Mouse (Mus musculus) MEL (cell line): ENCODE measurements around the gene Clec16a. TPM values are rescaled to one million over a fixed set of nuclear protein-coding genes. Genes with fewer than 3 reads are reported as not detected.
A peak's percentile ranks its signal among the peaks of the same experiment; 100 is the strongest.

Source experiments
- DNase-seq: peaks from one replicate; pipeline ENCODE4 v3.0.0; 2011; ENCODE audit warnings: low read depth, low spot score
- H3K27ac ChIP-seq: 2 replicates; pipeline ENCODE4 v1.5.1; 2012; ENCODE audit warnings: low read depth, mild to moderate bottlenecking, control low read depth, low read length, moderate library complexity; ENCODE audit not compliant: control insufficient read depth
- H3K27me3 ChIP-seq, 2 experiments: fragments of 150-350 bp in 1 of 2; sonication (generic) in 1 of 2; 2 replicates each; pipeline ENCODE4 v1.6.1; 2012; ENCODE audit warnings: low read length in 2 of 2, mild to moderate bottlenecking in 2 of 2, improper control_type of control experiment in 1 of 2, moderate library complexity in 1 of 2; ENCODE audit not compliant: insufficient read depth in 2 of 2, control insufficient read depth in 1 of 2
- H3K36me3 ChIP-seq, 2 experiments: 2 replicates each; pipeline ENCODE4 v1.6.1; 2012 to 2014; ENCODE audit warnings: low read length in 2 of 2, improper control_type of control experiment in 1 of 2, inconsistent platforms in 1 of 2, mild to moderate bottlenecking in 1 of 2; ENCODE audit not compliant: insufficient read depth in 2 of 2, control insufficient read depth in 1 of 2
- H3K4me1 ChIP-seq, 2 experiments: fragments of 150-350 bp in 1 of 2; sonication (generic) in 1 of 2; 2 replicates each; pipeline ENCODE4 v1.6.1; 2012; ENCODE audit warnings: low read length in 2 of 2, improper control_type of control experiment in 1 of 2, mild to moderate bottlenecking in 1 of 2; ENCODE audit not compliant: insufficient read depth in 2 of 2, control insufficient read depth in 1 of 2
- H3K4me3 ChIP-seq, 2 experiments: fragments of 150-350 bp in 1 of 2; sonication (generic) in 1 of 2; 2 replicates each; pipeline ENCODE4 v1.5.1; 2012; ENCODE audit warnings: low read depth in 2 of 2, low read length in 2 of 2, mild to moderate bottlenecking in 2 of 2, moderate library complexity in 2 of 2, control low read depth in 1 of 2, improper control_type of control experiment in 1 of 2; ENCODE audit not compliant: control insufficient read depth in 1 of 2, insufficient read depth in 1 of 2
- H3K79me2 ChIP-seq: 2 replicates; pipeline ENCODE4 v1.6.1; 2012; ENCODE audit warnings: mild to moderate bottlenecking, low read length, moderate library complexity; ENCODE audit not compliant: control insufficient read depth, poor library complexity, insufficient read depth
- H3K9ac ChIP-seq: 2 replicates; pipeline ENCODE4 v1.6.1; 2012; ENCODE audit warnings: low read depth, mild to moderate bottlenecking, control low read depth, low read length, moderate library complexity; ENCODE audit not compliant: control insufficient read depth, poor library complexity, severe bottlenecking
- H3K9me3 ChIP-seq: fragments of 150-350 bp; sonication (generic); replicated peaks from 2 replicates; pipeline ENCODE4 v1.6.1; 2012; ENCODE audit warnings: mild to moderate bottlenecking, low read length, improper control_type of control experiment, moderate library complexity; ENCODE audit not compliant: insufficient read depth
- CHD2 ChIP-seq: IDR thresholded peaks from 2 replicates; pipeline ENCODE4 v1.6.1; 2011; ENCODE audit warnings: low read length, improper control_type of control experiment
- CTCF ChIP-seq, 3 experiments: IDR thresholded peaks in 2 of 3; conservative IDR thresholded peaks in 1 of 3; 2 replicates each; pipeline ENCODE4 v1.5.1; 2011 to 2012; ENCODE audit warnings: low read length in 3 of 3, low read depth in 2 of 3, mild to moderate bottlenecking in 2 of 3, improper control_type of control experiment in 1 of 3, inconsistent platforms in 1 of 3, mixed read lengths in 1 of 3, moderate library complexity in 1 of 3; ENCODE audit not compliant: control insufficient read depth in 1 of 3, insufficient read depth in 1 of 3, poor library complexity in 1 of 3, severe bottlenecking in 1 of 3
- ELF1 ChIP-seq: IDR thresholded peaks from 2 replicates; pipeline ENCODE4 v1.6.1; 2014; ENCODE audit warnings: low read depth, mild to moderate bottlenecking, inconsistent platforms, low read length, improper control_type of control experiment, moderate library complexity
- EP300 ChIP-seq, 2 experiments: IDR thresholded peaks; 2 replicates each; pipeline ENCODE4 v1.6.1; 2011; ENCODE audit warnings: improper control_type of control experiment in 2 of 2, low read length in 2 of 2, low read depth in 1 of 2, mild to moderate bottlenecking in 1 of 2
- ETS1 ChIP-seq: IDR thresholded peaks from 2 replicates; pipeline ENCODE4 v1.6.1; 2012; ENCODE audit warnings: low read depth, mild to moderate bottlenecking, inconsistent platforms, low read length, improper control_type of control experiment, moderate library complexity
- HCFC1 ChIP-seq: IDR thresholded peaks from 2 replicates; pipeline ENCODE4 v1.6.1; 2012; ENCODE audit warnings: low read depth, mild to moderate bottlenecking, inconsistent platforms, low read length, improper control_type of control experiment, moderate library complexity
- JUND ChIP-seq: IDR thresholded peaks from 2 replicates; pipeline ENCODE4 v1.6.1; 2011; ENCODE audit warnings: low read depth, mild to moderate bottlenecking, improper control_type of control experiment, low read length
- KAT2A ChIP-seq: conservative IDR thresholded peaks from 2 replicates; pipeline ENCODE4 v1.6.1; 2012; ENCODE audit warnings: low read depth, low read length, improper control_type of control experiment, inconsistent platforms
- MAFK ChIP-seq: IDR thresholded peaks from 2 replicates; pipeline ENCODE4 v1.6.1; 2011; ENCODE audit warnings: low read depth, mild to moderate bottlenecking, low read length, improper control_type of control experiment, borderline replicate concordance
- MAZ ChIP-seq: IDR thresholded peaks from 2 replicates; pipeline ENCODE4 v1.6.1; 2012; ENCODE audit warnings: low read depth, mild to moderate bottlenecking, inconsistent platforms, low read length, improper control_type of control experiment
- MYB ChIP-seq: IDR thresholded peaks from 2 replicates; pipeline ENCODE4 v1.6.1; 2011; ENCODE audit warnings: mild to moderate bottlenecking, low read depth, low read length, improper control_type of control experiment
- NELFE ChIP-seq: IDR thresholded peaks from 2 replicates; pipeline ENCODE4 v1.6.1; 2011; ENCODE audit warnings: low read depth, low read length, improper control_type of control experiment
- NRF1 ChIP-seq: IDR thresholded peaks from 2 replicates; pipeline ENCODE4 v1.6.1; 2014; ENCODE audit warnings: low read depth, mild to moderate bottlenecking, inconsistent platforms, low read length, improper control_type of control experiment, moderate library complexity; ENCODE audit not compliant: poor library complexity, insufficient read depth, severe bottlenecking
- POLR2A ChIP-seq, 2 experiments: IDR thresholded peaks; 2 replicates each; pipeline ENCODE4 v1.6.1; 2011 to 2012; ENCODE audit warnings: low read length in 2 of 2, mild to moderate bottlenecking in 2 of 2, control low read depth in 1 of 2, improper control_type of control experiment in 1 of 2, low read depth in 1 of 2, moderate library complexity in 1 of 2; ENCODE audit not compliant: control insufficient read depth in 1 of 2, insufficient read depth in 1 of 2, poor library complexity in 1 of 2
- RAD21 ChIP-seq: IDR thresholded peaks from 2 replicates; pipeline ENCODE4 v1.6.1; 2011; ENCODE audit warnings: mild to moderate bottlenecking, low read depth, low read length, improper control_type of control experiment
- RCOR1 ChIP-seq: IDR thresholded peaks from 2 replicates; pipeline ENCODE4 v1.6.1; 2012; ENCODE audit warnings: low read depth, mild to moderate bottlenecking, inconsistent platforms, low read length, improper control_type of control experiment
- SIN3A ChIP-seq: IDR thresholded peaks from 2 replicates; pipeline ENCODE4 v1.6.1; 2012; ENCODE audit warnings: low read length, improper control_type of control experiment, inconsistent platforms
- SMC3 ChIP-seq: IDR thresholded peaks from 2 replicates; pipeline ENCODE4 v1.6.1; 2011; ENCODE audit warnings: low read depth, low read length, improper control_type of control experiment
- TBP ChIP-seq: IDR thresholded peaks from 2 replicates; pipeline ENCODE4 v1.8.0; 2011; ENCODE audit warnings: low read depth, low read length, improper control_type of control experiment
- ZC3H11A ChIP-seq: IDR thresholded peaks from 2 replicates; pipeline ENCODE4 v1.6.1; 2012; ENCODE audit warnings: low read depth, mild to moderate bottlenecking, inconsistent platforms, low read length, improper control_type of control experiment
- ZKSCAN1 ChIP-seq: IDR thresholded peaks from 2 replicates; pipeline ENCODE4 v1.6.1; 2012; ENCODE audit warnings: low read depth, mild to moderate bottlenecking, inconsistent platforms, low read length, improper control_type of control experiment, moderate library complexity
- ZMIZ1 ChIP-seq: IDR thresholded peaks from 2 replicates; pipeline ENCODE4 v1.6.1; 2012; ENCODE audit warnings: low read depth, mild to moderate bottlenecking, inconsistent platforms, low read length, improper control_type of control experiment, moderate library complexity
- ZNF384 ChIP-seq: IDR thresholded peaks from 2 replicates; pipeline ENCODE4 v1.6.1; 2012; ENCODE audit warnings: low read depth, mild to moderate bottlenecking, inconsistent platforms, low read length, improper control_type of control experiment
- polyA plus RNA-seq, 2 experiments: library from polyadenylated mRNA; stranded (reverse) in 1 of 2; unstranded in 1 of 2; fragments of >175 nt in 1 of 2; fragments of >200 nt in 1 of 2; gene quantifications; 2 replicates each; pipeline versions ENCODE4 v1.2.1 to v1.2.4; 2012; ENCODE audit warnings: low replicate concordance in 2 of 2, low read depth in 1 of 2; ENCODE audit not compliant: insufficient read length in 2 of 2, insufficient read depth in 1 of 2, missing spikeins in 1 of 2
- total RNA-seq: library from RNA; depleted of rRNA; stranded (reverse); fragments of 300-350 nt; gene quantifications from 2 replicates; pipeline ENCODE4 v1.2.3, GENCODE M21; 2012

Gene Clec16a
- total and polyA plus RNA-seq, 3 experiments, result 10.4 to 49.3 (median 22.1) TPM

- Histone ChIP-seq H3K4me1 (peaks cover 0 to 3% of the 10 kb centered on the region in 2 experiments; a peak in 1 of 4 replicates), H3K27ac (no peak overlapping the region), H3K36me3 (no peaks in the 10 kb centered on the region), H3K4me3 (peak overlapping the region; percentile 95 to 100), H3K9ac (peak overlapping the region; percentile 65), H3K27me3 (peaks cover 0 to 4% of the 10 kb centered on the region in 2 experiments; a peak in 2 of 4 replicates), H3K79me2 (no peaks in the 10 kb centered on the region; the same call in 1 of the 2 replicates), H3K9me3 (no peaks in the 10 kb centered on the region)
- peak; percentile 85 for DNase-seq
- peak in 2 of 3 experiments; percentile 76 to 94; a peak in 5 of 6 replicates for TF ChIP-seq CTCF (IDR thresholded peaks at IDR 0.05 in 2 of 3, conservative IDR thresholded peaks at IDR 0.05 in 1 of 3; ENCODE audit: control insufficient read depth in 1 of 3, insufficient read depth in 1 of 3, low read depth in 2 of 3, low read length in 3 of 3, poor library complexity in 1 of 3, severe bottlenecking in 1 of 3)
- TF ChIP-seq RAD21, result peak; percentile 57
- TF ChIP-seq SMC3, result peak; percentile 75
- peak; percentile 49 for TF ChIP-seq ZC3H11A
- TF ChIP-seq TBP, result no peak
- TF ChIP-seq MAZ, result peak; percentile 82
- no peak for TF ChIP-seq NELFE
- 0 out of 2 replicates have a peak, but pooled peaks have one; percentile 19 for TF ChIP-seq ZMIZ1
These were observed 239.7 kb downstream of the Clec16a start for GRCm38 (mm10) chr16:10784793-10785370.

GRCm38 (mm10) chr16:10785371-10786231, 240.5 kb downstream of the Clec16a start, which contains the start of gene Socs1:
Socs1 (minus strand) TSS chr16:10785536.
- Histone ChIP-seq H3K79me2 (no peaks in the 10 kb centered on the region; the same call in 1 of the 2 replicates), H3K27me3 (peaks cover 0 to 4% of the 10 kb centered on the region in 2 experiments; a peak in 2 of 4 replicates), H3K4me1 (peaks cover 0 to 3% of the 10 kb centered on the region in 2 experiments; a peak in 1 of 4 replicates), H3K9me3 (no peaks in the 10 kb centered on the region), H3K36me3 (no peaks in the 10 kb centered on the region), H3K9ac (peak within 1 kb of the TSS; percentile 86), H3K4me3 (peak within 1 kb of the TSS; percentile 95 to 100), H3K27ac (peak within 1 kb of the TSS; percentile 72)
- TF ChIP-seq TBP, result peak; percentile 63; the same call in 1 of the 2 replicates
- TF ChIP-seq POLR2A (IDR thresholded peaks at IDR 0.05; ENCODE audit: control insufficient read depth in 1 of 2, insufficient read depth in 1 of 2, low read depth in 1 of 2, low read length in 2 of 2, poor library complexity in 1 of 2), result peak; percentile 40 to 64; a peak in 1 of 4 replicates
- TF ChIP-seq EP300 (IDR thresholded peaks at IDR 0.05; ENCODE audit: low read depth in 1 of 2, low read length in 2 of 2), result no peak
- TF ChIP-seq ELF1, result no peak
- peak in 1 of 3 experiments; percentile 1; a peak in 1 of 6 replicates for TF ChIP-seq CTCF (IDR thresholded peaks at IDR 0.05 in 2 of 3, conservative IDR thresholded peaks at IDR 0.05 in 1 of 3; ENCODE audit: control insufficient read depth in 1 of 3, insufficient read depth in 1 of 3, low read depth in 2 of 3, low read length in 3 of 3, poor library complexity in 1 of 3, severe bottlenecking in 1 of 3)
- no peak; the same call in none of the 2 replicates for TF ChIP-seq NELFE
- TF ChIP-seq CHD2, result no peak
- no peak for TF ChIP-seq KAT2A
- no peak for TF ChIP-seq ZNF384
- no peak for TF ChIP-seq JUND
- peak; percentile 76 for TF ChIP-seq SIN3A
- no peak for TF ChIP-seq RCOR1
- no peak for TF ChIP-seq ZKSCAN1
- TF ChIP-seq MAFK, result no peak
- peak; percentile 82 for TF ChIP-seq NRF1
- TF ChIP-seq ETS1, result peak; percentile 59; the same call in 1 of the 2 replicates
- TF ChIP-seq MYB, result no peak
- TF ChIP-seq HCFC1, result 0 out of 2 replicates have a peak, but pooled peaks have one; percentile 16
- peak; percentile 94 for DNase-seq
